Mouse (Mus musculus) midbrain, embryonic 16.5 days (tissue): Measurements from ENCODE around the gene Fmnl2. TPM values are rescaled to one million over a fixed set of nuclear protein-coding genes. Genes with fewer than 3 reads are reported as not detected.

Source experiments
- ATAC-seq: fragments of 200-750 bp; cut with Nextera tagmentation; 2 replicates; pipeline ENCODE4 v1.8.0; 2017; ENCODE audit warnings: moderate TSS enrichment
- H3K27ac ChIP-seq: fragments of 300-500 bp; sonication (generic); 2 replicates; pipeline ENCODE4 v1.5.1; 2014; ENCODE audit warnings: mild to moderate bottlenecking, low read length, mixed read lengths
- H3K27me3 ChIP-seq: fragments of 300-500 bp; sonication (generic); 2 replicates; pipeline ENCODE4 v1.6.1; 2014; ENCODE audit warnings: low read depth, low read length, mixed read lengths; ENCODE audit not compliant: control insufficient read depth, insufficient read depth
- H3K36me3 ChIP-seq: fragments of 300-500 bp; sonication (generic); 2 replicates; pipeline ENCODE4 v1.6.1; 2014; ENCODE audit warnings: mild to moderate bottlenecking, low read length, moderate library complexity, mixed read lengths; ENCODE audit not compliant: control insufficient read depth, insufficient read depth
- H3K4me1 ChIP-seq: fragments of 300-500 bp; sonication (generic); 2 replicates; pipeline ENCODE4 v1.6.1; 2014; ENCODE audit warnings: mild to moderate bottlenecking, low read length, mixed read lengths; ENCODE audit not compliant: control insufficient read depth, insufficient read depth
- H3K4me2 ChIP-seq: fragments of 300-500 bp; sonication (generic); 2 replicates; pipeline ENCODE4 v1.6.1; 2014; ENCODE audit warnings: mild to moderate bottlenecking, low read length, mixed read lengths
- H3K4me3 ChIP-seq: fragments of 300-500 bp; sonication (generic); 2 replicates; pipeline ENCODE4 v1.5.1; 2014; ENCODE audit warnings: low read depth, mild to moderate bottlenecking, low read length, moderate library complexity, mixed read lengths
- H3K9ac ChIP-seq: fragments of 300-500 bp; sonication (generic); 2 replicates; pipeline ENCODE4 v1.6.1; 2014; ENCODE audit warnings: low read depth, low read length, mixed read lengths
- H3K9me3 ChIP-seq: fragments of 300-500 bp; sonication (generic); replicated peaks from 2 replicates; pipeline ENCODE4 v1.6.1; 2014; ENCODE audit warnings: mild to moderate bottlenecking, low read length, mixed read lengths; ENCODE audit not compliant: control insufficient read depth, poor library complexity, severe bottlenecking
- WGBS: fragments of 180-500 bp; shearing (Covaris S2); extraction: QIAGEN DNeasy Blood & Tissue Kit; methylation state at CpG from one replicate; pipeline ENCODE4 v1.1.7; 2014; 5-methylcytosine and 5-hydroxymethylcytosine counted together
- polyA plus RNA-seq: library from polyadenylated mRNA; unstranded; fragments of >200 nt; fragmentation: Nextera tagmentation; extraction: Ambion mirVana; gene quantifications from 2 replicates; pipeline ENCODE4 v1.2.1, GENCODE M21; 2015

The Fmnl2 gene
- polyA plus RNA-seq, 1 experiment from 2014 or later = 7.6 TPM

DNA sequence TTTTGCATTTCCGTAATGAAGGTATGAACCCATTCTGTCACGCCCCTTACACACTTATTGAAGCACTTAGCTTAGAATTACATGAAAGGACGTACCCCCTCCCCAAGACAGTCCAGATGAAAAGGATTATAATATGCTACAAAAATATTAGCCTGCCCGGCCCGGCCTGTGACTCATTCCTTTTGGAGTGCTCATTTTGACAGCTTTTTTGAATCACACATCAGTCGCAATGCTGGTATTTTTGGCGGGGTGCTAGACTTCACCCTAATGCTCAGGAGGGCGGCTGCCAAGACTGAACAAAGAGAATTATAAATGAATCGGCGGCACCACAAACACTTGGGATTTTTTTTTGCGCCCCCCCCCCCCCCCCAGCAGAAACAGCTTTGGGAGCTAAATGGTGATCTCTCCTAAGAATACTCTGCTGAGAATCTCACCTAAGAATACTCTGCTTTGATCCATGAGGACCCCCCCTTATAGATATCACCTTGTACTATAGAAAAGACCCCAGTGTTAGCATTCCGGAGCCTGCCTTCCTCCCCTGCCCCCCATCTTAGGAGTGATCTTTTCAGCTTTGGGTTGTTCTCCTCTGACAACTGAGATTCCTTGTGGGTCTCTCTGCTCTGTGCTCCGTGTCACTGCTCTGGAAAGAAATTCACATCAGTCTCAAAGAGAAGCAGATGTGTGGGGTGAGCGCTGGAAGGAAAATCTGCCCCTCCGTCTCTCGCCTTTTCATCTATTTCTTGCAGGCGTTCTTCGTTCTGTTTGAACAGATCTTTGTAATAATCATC, 15.8 kb downstream of the Fmnl2 start:
- WGBS = 52% methylated on average over 18 of the region's 18 CpGs
- H3K27me3 ChIP-seq = no peaks in the 10 kb centered on the region
- H3K9me3 ChIP-seq = no peaks in the 10 kb centered on the region
- no peak overlapping the region for H3K4me3 ChIP-seq
- H3K9ac ChIP-seq = peak overlapping the region; percentile 38; the same call in 1 of the 2 replicates
- H3K4me2 ChIP-seq = no peak overlapping the region; the same call in 1 of the 2 replicates
- ATAC-seq = peak; percentile 27; the same call in 1 of the 2 replicates
- H3K36me3 ChIP-seq = no peaks in the 10 kb centered on the region
- peak overlapping the region; percentile 7; the same call in 1 of the 2 replicates for H3K27ac ChIP-seq
- H3K4me1 ChIP-seq = peaks cover 12% of the 10 kb centered on the region

DNA sequence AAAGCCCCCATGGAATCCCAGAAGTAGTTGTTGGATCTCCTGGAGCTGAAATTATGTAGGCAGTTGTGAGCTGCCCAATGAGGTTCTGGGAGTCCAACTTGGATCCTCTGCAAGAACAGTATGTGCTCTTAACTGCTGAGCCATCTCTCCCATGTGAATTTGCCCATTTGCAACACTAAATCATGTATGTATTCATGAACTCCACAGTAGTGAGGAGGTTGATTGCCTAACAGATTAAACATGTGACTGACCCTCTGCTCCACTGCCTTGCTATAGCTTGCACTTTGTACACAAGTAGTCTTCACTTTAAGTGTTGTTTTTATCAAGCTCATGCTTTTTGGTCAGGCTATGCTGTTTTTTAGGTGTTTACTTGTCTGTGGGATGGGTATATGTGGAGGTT, 17.1 kb downstream of the Fmnl2 start:
- Histone ChIP-seq H3K27ac (no peak overlapping the region), H3K4me2 (no peak overlapping the region), H3K27me3 (no peaks in the 10 kb centered on the region), H3K36me3 (no peaks in the 10 kb centered on the region), H3K4me3 (no peak overlapping the region), H3K4me1 (peaks cover 12% of the 10 kb centered on the region), H3K9ac (no peak overlapping the region), H3K9me3 (no peaks in the 10 kb centered on the region)
- ATAC-seq = no peak

DNA sequence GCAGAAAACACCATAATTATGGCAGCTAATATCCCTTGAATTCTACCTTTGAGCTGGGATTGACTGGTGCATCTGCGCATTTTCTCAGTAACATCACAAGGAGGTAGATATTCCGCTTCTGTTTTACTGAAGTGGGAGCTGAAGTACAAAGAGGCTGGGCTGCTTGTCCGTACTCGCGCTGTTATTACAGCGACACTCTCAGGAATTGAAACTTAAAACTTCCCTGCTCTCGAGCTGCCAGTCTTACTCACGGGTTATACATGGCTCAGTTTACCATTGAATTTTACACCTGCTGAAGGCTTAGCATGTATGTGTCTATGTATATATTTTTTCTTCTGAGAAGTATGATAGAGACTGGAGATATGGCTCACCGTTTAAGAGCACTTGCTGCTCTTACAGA, 18.1 kb downstream of the Fmnl2 start:
- 82% methylated on average over 9 of the region's 9 CpGs for WGBS
- Histone ChIP-seq H3K4me1 (peaks cover 12% of the 10 kb centered on the region), H3K9me3 (no peaks in the 10 kb centered on the region), H3K9ac (no peak overlapping the region), H3K4me2 (no peak overlapping the region), H3K36me3 (no peaks in the 10 kb centered on the region), H3K27ac (no peak overlapping the region), H3K4me3 (no peak overlapping the region), H3K27me3 (no peaks in the 10 kb centered on the region)
- no peak for ATAC-seq

DNA sequence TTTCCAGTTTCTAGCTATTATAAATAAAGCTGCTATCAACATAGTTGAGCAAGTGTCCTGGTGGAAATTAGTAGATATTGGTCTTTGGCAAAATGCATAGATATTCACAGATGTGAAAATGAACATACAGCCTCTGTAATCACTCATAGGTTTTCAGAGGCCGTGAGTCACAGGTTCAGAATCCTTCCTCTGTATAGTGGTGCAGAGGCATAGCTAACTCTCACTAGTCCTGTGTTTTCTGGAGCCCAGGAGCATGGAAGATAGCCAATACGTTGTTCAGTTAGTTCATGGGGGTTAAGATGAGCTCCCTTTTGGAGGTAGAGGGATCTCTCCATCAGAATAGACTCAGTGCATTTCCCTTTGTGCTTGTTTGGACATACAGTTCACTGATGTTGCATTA, 25.7 kb downstream of the Fmnl2 start:
- Histone ChIP-seq H3K27ac (no peak overlapping the region), H3K4me1 (0 out of 2 replicates have a peak, but pooled peaks cover 3% of the 10 kb centered on the region), H3K4me3 (no peak overlapping the region), H3K36me3 (no peaks in the 10 kb centered on the region), H3K9ac (no peak overlapping the region), H3K4me2 (no peak overlapping the region), H3K9me3 (no peaks in the 10 kb centered on the region), H3K27me3 (no peaks in the 10 kb centered on the region)
- ATAC-seq = no peak
- WGBS = 99% methylated on average over 2 of the region's 2 CpGs

DNA sequence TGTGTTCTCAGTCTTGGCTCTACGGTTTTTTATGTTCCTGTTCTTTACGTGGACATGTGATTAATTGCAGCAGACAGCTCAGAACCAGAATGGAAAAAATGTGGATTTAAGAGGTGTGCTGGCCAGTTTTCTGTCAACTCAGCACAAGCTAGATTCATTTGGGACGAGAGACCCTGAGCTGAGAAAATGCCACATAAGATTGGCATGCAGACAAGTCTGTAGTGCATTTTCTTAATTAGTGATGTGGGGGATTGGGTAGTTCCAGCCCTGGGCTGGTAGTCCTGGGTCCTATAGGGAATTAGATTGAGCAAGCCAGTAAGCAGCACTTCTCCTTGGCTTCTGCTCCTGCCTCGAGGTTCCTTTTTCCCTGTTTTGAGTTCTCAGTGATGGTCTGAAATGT, 26.4 kb downstream of the Fmnl2 start:
- WGBS = 81% methylated on average over 4 of the region's 4 CpGs
- Histone ChIP-seq H3K27me3 (no peaks in the 10 kb centered on the region), H3K9me3 (no peaks in the 10 kb centered on the region), H3K4me1 (0 out of 2 replicates have a peak, but pooled peaks cover 3% of the 10 kb centered on the region), H3K4me2 (no peak overlapping the region), H3K27ac (no peak overlapping the region), H3K4me3 (no peak overlapping the region), H3K9ac (no peak overlapping the region), H3K36me3 (no peaks in the 10 kb centered on the region)
- ATAC-seq = no peak

DNA sequence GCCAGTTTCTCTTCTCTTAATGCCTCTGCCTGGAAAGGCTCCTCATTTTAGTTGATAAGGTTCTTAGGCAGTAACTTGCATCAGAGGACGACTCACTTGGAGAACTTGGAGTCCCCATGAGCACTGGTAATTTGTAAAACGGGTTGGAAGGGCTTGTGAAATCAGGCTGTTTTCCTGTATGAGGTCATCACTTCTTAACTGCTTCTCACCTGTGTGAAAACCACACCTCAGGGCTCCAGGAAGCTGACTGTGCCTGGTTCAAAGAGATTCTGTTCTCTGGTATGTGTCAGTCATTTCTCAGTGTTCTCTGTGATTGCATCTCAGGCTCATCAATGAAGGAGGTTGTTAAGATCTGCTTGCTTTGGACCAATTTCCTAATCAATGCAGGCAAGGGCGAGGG, 27.4 kb downstream of the Fmnl2 start:
- Histone ChIP-seq H3K9me3 (no peaks in the 10 kb centered on the region), H3K9ac (no peak overlapping the region), H3K4me1 (0 out of 2 replicates have a peak, but pooled peaks cover 3% of the 10 kb centered on the region), H3K36me3 (no peaks in the 10 kb centered on the region), H3K4me3 (no peak overlapping the region), H3K27me3 (no peaks in the 10 kb centered on the region), H3K4me2 (no peak overlapping the region), H3K27ac (no peak overlapping the region)
- no peak for ATAC-seq
- WGBS = 83% methylated on average over 3 of the region's 3 CpGs

DNA sequence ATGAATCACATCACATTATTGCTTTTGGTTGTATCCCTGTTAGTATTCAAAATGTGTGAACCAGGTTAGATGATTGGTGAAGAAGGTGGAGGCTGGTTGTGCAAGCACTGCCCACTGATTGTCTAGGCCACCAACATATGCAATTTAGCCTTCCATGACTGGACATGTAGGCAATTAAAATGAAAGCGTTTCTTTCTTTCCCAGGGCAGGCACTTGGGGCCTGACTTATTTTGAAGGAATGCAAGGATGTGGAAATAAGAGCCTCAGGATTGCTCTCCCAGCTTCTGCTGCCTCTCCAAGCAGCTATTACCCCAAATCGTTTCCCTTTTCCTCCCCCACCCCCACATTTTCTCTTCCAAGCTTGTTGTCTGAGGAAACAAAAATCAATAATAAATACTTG, 29.6 kb downstream of the Fmnl2 start:
- WGBS = 73% methylated on average over 2 of the region's 2 CpGs
- no peaks in the 10 kb centered on the region for H3K36me3 ChIP-seq
- 0 out of 2 replicates have a peak, but pooled peaks cover 3% of the 10 kb centered on the region for H3K4me1 ChIP-seq
- no peak overlapping the region for H3K4me2 ChIP-seq
- no peak for ATAC-seq
- H3K27me3 ChIP-seq = no peaks in the 10 kb centered on the region
- H3K9me3 ChIP-seq = no peaks in the 10 kb centered on the region
- no peak overlapping the region for H3K27ac ChIP-seq
- no peak overlapping the region for H3K9ac ChIP-seq
- no peak overlapping the region for H3K4me3 ChIP-seq

DNA sequence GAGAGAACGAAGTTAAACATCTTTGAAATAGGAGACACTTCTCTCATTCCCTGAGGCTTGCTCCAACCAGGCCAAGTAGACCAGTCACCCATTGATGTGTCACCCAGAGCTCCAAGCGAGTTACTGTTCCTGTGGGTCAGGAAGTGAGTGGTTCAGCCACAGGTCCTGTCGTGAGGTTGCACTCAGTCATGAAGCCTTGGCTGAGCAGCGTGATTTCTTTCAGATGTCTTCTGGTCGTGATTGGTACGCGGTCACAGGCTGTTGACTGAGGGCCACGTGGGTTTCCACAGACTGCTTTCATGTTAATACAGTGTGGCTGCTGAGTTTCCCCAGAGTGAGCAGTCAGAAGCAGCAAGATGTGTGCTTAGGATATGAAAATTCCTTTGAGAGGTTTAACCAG, 33.5 kb downstream of the Fmnl2 start:
- H3K9me3 ChIP-seq = no peaks in the 10 kb centered on the region
- H3K4me2 ChIP-seq = no peak overlapping the region
- no peak overlapping the region for H3K4me3 ChIP-seq
- no peaks in the 10 kb centered on the region for H3K4me1 ChIP-seq
- WGBS = 85% methylated on average over 8 of the region's 8 CpGs
- no peak for ATAC-seq
- no peaks in the 10 kb centered on the region for H3K36me3 ChIP-seq
- H3K27me3 ChIP-seq = no peaks in the 10 kb centered on the region
- no peak overlapping the region for H3K9ac ChIP-seq
- no peak overlapping the region for H3K27ac ChIP-seq

DNA sequence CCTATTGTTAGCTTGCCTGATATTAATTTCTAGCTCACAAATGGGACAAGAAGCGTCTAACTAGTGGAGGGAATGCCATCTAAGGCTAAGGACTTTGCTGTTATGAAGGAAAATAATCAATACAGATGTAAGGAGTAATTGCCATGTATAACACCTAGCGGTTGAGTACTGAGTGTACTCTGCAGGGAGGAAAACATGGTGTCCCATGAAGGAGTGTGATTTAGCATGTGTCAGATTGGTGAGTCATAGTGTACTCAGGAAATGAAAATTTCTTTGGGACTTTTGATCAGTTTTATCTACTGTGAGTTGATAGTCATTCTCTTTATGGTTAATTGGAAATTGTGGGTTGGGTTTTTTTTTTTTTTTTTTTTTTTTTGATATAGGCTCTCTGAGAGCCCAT, 34.1 kb downstream of the Fmnl2 start:
- Histone ChIP-seq H3K27ac (no peak overlapping the region), H3K9me3 (no peaks in the 10 kb centered on the region), H3K36me3 (no peaks in the 10 kb centered on the region), H3K27me3 (no peaks in the 10 kb centered on the region), H3K9ac (no peak overlapping the region), H3K4me2 (no peak overlapping the region), H3K4me1 (no peaks in the 10 kb centered on the region), H3K4me3 (no peak overlapping the region)
- WGBS = 82% methylated on average over 2 of the region's 2 CpGs
- no peak for ATAC-seq
